Mouse (Mus musculus): ENCODE results near the gene Gpr88. TPM values are rescaled to one million over a fixed set of nuclear protein-coding genes. Genes with fewer than 3 reads are reported as not detected.

The Gpr88 gene
- 0.49 and 0.57 TPM in 2 replicates for polyA plus RNA-seq (2014; fragmentation: Nextera tagmentation; extraction: Ambion mirVana)

DNA sequence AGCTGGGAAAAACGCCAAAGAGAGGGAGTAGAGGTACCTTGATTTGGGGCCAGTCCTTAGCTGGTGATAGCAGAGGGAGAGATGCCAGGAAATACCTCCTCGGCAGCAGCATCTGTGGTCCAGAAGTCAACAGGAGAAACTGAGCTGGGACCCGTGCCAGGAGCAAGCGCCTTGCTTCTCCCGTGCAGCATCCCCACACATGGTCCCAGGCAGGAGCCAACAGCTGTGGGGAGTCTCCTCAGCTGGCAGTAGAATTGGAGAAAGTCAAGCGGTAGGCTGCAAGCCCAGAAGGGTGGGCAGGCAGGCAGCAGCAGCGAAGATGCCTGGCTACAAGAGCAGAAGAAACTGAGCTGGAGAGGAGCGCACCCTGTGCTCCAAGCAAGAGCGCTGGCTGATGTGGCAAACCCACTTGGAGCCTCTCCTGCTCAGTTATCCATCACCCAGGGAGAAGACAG lies at the start of gene Gpr88:
Gene Gpr88, minus strand, starts transcription at position 427 of the 455 bp plus-strand sequence.
- peak; percentile 47 for DNase-seq (ENCODE audit: low spot score)
- peak; percentile 20; the same call in 1 of the 2 replicates for ATAC-seq (ENCODE audit: insufficient read depth, low FRiP score, low TSS enrichment)
- Histone ChIP-seq H3K4me2 (ENCODE audit: low read depth) (peak within 1 kb of the TSS; percentile 98), H3K36me3 (ENCODE audit: control insufficient read depth, insufficient read depth, low read length) (no peaks in the 10 kb centered on the region), H3K27me3 (ENCODE audit: control insufficient read depth, insufficient read depth, low read length) (peaks cover 28% of the 10 kb centered on the region), H3K9me3 (ENCODE audit: control insufficient read depth, low read length) (no peaks in the 10 kb centered on the region), H3K9ac (ENCODE audit: low read length) (0 out of 2 replicates have a peak within 1 kb of the TSS, but pooled peaks have one; percentile 53), H3K27ac (ENCODE audit: low read depth, low read length) (no peak within 1 kb of the TSS), H3K4me3 (ENCODE audit: low read depth, low read length) (peak within 1 kb of the TSS; percentile 53), H3K4me1 (ENCODE audit: control insufficient read depth, insufficient read depth, low read length) (peaks cover 8% of the 10 kb centered on the region)
- WGBS: 1% methylated on average over 9 of the region's 9 CpGs

DNA sequence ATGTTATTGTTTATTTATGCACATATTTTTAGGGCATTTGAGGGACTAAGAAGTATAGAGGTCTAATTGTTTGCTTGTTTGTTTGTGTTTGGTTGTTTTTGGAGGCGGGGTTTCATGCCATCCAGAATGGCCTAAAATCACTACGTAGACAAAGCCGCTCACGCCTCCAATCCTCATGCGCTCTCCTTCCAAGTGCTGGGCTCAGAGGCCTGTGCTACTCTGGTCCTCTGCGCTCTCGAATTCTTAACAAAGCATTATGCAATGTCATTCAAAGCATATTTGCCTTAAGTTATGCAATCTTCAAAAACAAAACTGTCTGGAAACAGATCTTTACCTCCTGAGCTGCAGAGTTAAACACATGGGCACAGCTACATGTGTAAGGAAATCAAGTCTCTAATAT lies 49.3 kb upstream of the Gpr88 start:
- H3K36me3 ChIP-seq (ENCODE audit: control insufficient read depth, insufficient read depth, low read length): peaks cover 3% of the 10 kb centered on the region; the same call in 1 of the 2 replicates
- DNase-seq (ENCODE audit: low spot score) (no peak), ATAC-seq (ENCODE audit: insufficient read depth, low FRiP score, low TSS enrichment) (no peak)
- no peak overlapping the region for H3K4me3 ChIP-seq (ENCODE audit: low read depth, low read length)
- no peak overlapping the region for H3K27ac ChIP-seq (ENCODE audit: low read depth, low read length)
- WGBS: 95% methylated on average over 7 of the region's 7 CpGs
- H3K4me2 ChIP-seq (ENCODE audit: low read depth): no peak overlapping the region
- H3K4me1 ChIP-seq (ENCODE audit: control insufficient read depth, insufficient read depth, low read length): no peaks in the 10 kb centered on the region
- H3K27me3 ChIP-seq (ENCODE audit: control insufficient read depth, insufficient read depth, low read length): no peaks in the 10 kb centered on the region
- H3K9ac ChIP-seq (ENCODE audit: low read length): no peak overlapping the region
- no peaks in the 10 kb centered on the region for H3K9me3 ChIP-seq (ENCODE audit: control insufficient read depth, low read length)

DNA sequence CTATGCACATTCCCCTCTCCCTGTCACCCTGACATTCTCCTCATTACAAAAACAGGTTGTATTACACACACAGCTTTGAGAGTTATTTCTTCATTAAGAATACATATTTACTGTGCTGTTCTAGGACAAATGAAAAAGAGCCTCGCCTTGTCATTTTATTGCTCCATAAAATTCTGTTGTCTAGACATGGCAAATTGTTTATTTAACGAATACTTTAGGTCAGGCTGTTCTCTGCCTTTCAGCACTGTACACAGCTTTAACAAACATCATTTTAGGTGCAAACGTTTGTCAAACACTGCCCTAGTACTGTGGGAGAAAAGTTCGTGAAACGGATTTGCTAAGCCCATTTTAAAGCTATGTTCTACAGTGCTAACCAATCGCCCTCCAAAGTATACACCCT lies 48.5 kb upstream of the Gpr88 start:
- Histone ChIP-seq H3K9me3 (ENCODE audit: control insufficient read depth, low read length) (no peaks in the 10 kb centered on the region), H3K27ac (ENCODE audit: low read depth, low read length) (no peak overlapping the region), H3K27me3 (ENCODE audit: control insufficient read depth, insufficient read depth, low read length) (no peaks in the 10 kb centered on the region), H3K9ac (ENCODE audit: low read length) (no peak overlapping the region), H3K36me3 (ENCODE audit: control insufficient read depth, insufficient read depth, low read length) (peaks cover 2% of the 10 kb centered on the region; the same call in 1 of the 2 replicates), H3K4me3 (ENCODE audit: low read depth, low read length) (no peak overlapping the region), H3K4me1 (ENCODE audit: control insufficient read depth, insufficient read depth, low read length) (no peaks in the 10 kb centered on the region), H3K4me2 (ENCODE audit: low read depth) (no peak overlapping the region)
- 87% methylated on average over 6 of the region's 6 CpGs for WGBS
- ATAC-seq (ENCODE audit: insufficient read depth, low FRiP score, low TSS enrichment) (no peak), DNase-seq (ENCODE audit: low spot score) (no peak)

GRCm38 (mm10) chr3:116298727-116299126 lies 45.4 kb upstream of the Gpr88 start:
- 94% methylated on average over 10 of the region's 10 CpGs for whole genome bisulfite sequencing
- DNase-seq (ENCODE audit: low spot score) (no peak), ATAC-seq (ENCODE audit: insufficient read depth, low FRiP score, low TSS enrichment) (no peak)
- Histone ChIP-seq H3K27me3 (ENCODE audit: control insufficient read depth, insufficient read depth, low read length) (no peaks in the 10 kb centered on the region), H3K36me3 (ENCODE audit: control insufficient read depth, insufficient read depth, low read length) (peaks cover under 1% of the 10 kb centered on the region), H3K9me3 (ENCODE audit: control insufficient read depth, low read length) (no peaks in the 10 kb centered on the region), H3K9ac (ENCODE audit: low read length) (no peak overlapping the region), H3K4me2 (ENCODE audit: low read depth) (no peak overlapping the region), H3K4me1 (ENCODE audit: control insufficient read depth, insufficient read depth, low read length) (no peaks in the 10 kb centered on the region), H3K27ac (ENCODE audit: low read depth, low read length) (no peak overlapping the region), H3K4me3 (ENCODE audit: low read depth, low read length) (no peak overlapping the region)

DNA sequence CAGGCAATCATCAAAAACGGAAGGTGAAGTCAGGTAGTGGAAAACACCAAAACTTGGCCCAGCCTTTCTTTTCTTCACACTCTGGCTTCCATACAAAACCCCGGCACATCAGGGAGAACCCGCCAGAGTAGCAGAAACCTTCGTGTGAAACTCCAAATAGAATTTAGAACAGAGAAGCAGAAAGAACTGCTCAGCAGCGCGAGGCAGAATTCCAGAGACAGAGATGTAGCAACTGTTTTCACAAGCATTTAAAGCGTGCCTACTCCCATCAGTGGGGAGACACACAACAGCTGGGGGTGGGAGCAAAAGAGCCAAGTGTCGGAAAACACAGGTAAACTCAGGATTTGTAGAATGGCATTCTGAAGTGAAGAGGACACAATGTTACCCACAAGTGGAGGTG lies 44.7 kb upstream of the Gpr88 start:
- H3K27me3 ChIP-seq (ENCODE audit: control insufficient read depth, insufficient read depth, low read length): no peaks in the 10 kb centered on the region
- H3K4me1 ChIP-seq (ENCODE audit: control insufficient read depth, insufficient read depth, low read length): no peaks in the 10 kb centered on the region
- H3K4me2 ChIP-seq (ENCODE audit: low read depth): no peak overlapping the region
- DNase-seq (ENCODE audit: low spot score) (no peak), ATAC-seq (ENCODE audit: insufficient read depth, low FRiP score, low TSS enrichment) (no peak)
- H3K27ac ChIP-seq (ENCODE audit: low read depth, low read length): no peak overlapping the region
- peaks cover 2% of the 10 kb centered on the region for H3K36me3 ChIP-seq (ENCODE audit: control insufficient read depth, insufficient read depth, low read length)
- WGBS: 95% methylated on average over 8 of the region's 8 CpGs
- H3K4me3 ChIP-seq (ENCODE audit: low read depth, low read length): no peak overlapping the region
- no peak overlapping the region for H3K9ac ChIP-seq (ENCODE audit: low read length)
- no peaks in the 10 kb centered on the region for H3K9me3 ChIP-seq (ENCODE audit: control insufficient read depth, low read length)

DNA sequence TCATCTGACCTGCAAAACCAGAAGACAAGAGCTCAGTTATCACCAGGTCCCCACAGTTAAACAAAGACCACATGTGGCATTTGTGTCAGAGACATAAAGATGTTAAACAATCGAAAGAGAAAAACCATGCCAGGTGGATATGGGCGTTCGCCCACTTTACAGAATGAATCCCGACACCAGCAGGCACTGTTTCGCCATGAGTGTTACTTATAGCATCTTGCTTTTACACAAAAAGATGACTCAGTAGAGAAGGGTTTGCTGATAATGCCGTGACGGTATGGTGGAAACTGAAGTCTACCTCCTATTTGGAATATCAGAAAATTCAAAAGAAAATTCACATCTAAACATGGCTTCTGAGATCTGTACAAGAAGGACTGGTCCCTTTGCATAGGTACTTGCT lies 43.9 kb upstream of the Gpr88 start:
- peaks cover 2% of the 10 kb centered on the region for H3K36me3 ChIP-seq (ENCODE audit: control insufficient read depth, insufficient read depth, low read length)
- no peak overlapping the region for H3K4me3 ChIP-seq (ENCODE audit: low read depth, low read length)
- H3K4me1 ChIP-seq (ENCODE audit: control insufficient read depth, insufficient read depth, low read length): no peaks in the 10 kb centered on the region
- DNase-seq (ENCODE audit: low spot score) (no peak), ATAC-seq (ENCODE audit: insufficient read depth, low FRiP score, low TSS enrichment) (no peak)
- 92% methylated on average over 7 of the region's 7 CpGs for WGBS
- H3K27ac ChIP-seq (ENCODE audit: low read depth, low read length): no peak overlapping the region
- H3K9ac ChIP-seq (ENCODE audit: low read length): no peak overlapping the region
- no peak overlapping the region for H3K4me2 ChIP-seq (ENCODE audit: low read depth)
- H3K27me3 ChIP-seq (ENCODE audit: control insufficient read depth, insufficient read depth, low read length): no peaks in the 10 kb centered on the region
- no peaks in the 10 kb centered on the region for H3K9me3 ChIP-seq (ENCODE audit: control insufficient read depth, low read length)

GRCm38 (mm10) chr3:116290041-116290815 lies 36.9 kb upstream of the Gpr88 start:
- Histone ChIP-seq H3K4me1 (ENCODE audit: control insufficient read depth, insufficient read depth, low read length) (no peaks in the 10 kb centered on the region), H3K4me3 (ENCODE audit: low read depth, low read length) (no peak overlapping the region), H3K9me3 (ENCODE audit: control insufficient read depth, low read length) (no peaks in the 10 kb centered on the region), H3K9ac (ENCODE audit: low read length) (no peak overlapping the region), H3K27me3 (ENCODE audit: control insufficient read depth, insufficient read depth, low read length) (no peaks in the 10 kb centered on the region), H3K36me3 (ENCODE audit: control insufficient read depth, insufficient read depth, low read length) (peaks cover 2% of the 10 kb centered on the region), H3K4me2 (ENCODE audit: low read depth) (no peak overlapping the region), H3K27ac (ENCODE audit: low read depth, low read length) (no peak overlapping the region)
- DNase-seq (ENCODE audit: low spot score) (no peak), ATAC-seq (ENCODE audit: insufficient read depth, low FRiP score, low TSS enrichment) (no peak)
- WGBS: 89% methylated on average over 9 of the region's 9 CpGs

DNA sequence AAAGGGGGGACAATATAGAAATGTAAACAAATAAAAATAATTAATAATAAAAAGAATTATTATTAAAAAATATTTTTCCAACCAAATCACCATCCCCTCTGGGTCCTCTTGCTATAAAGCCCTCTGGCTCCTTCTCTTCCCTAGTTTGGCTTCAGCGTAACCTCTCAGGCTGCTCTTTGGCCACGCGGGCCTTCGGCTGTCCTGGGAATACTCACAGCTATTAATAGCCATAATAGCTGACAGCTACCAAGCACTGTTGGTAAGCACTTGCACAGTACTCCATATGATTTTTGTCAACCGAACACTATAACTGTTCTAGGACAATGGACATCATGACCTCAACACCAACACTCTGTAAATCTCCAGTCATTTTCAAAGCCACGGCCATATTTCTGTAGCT lies 35.5 kb upstream of the Gpr88 start:
- Histone ChIP-seq H3K9me3 (ENCODE audit: control insufficient read depth, low read length) (no peaks in the 10 kb centered on the region), H3K36me3 (ENCODE audit: control insufficient read depth, insufficient read depth, low read length) (peaks cover 2% of the 10 kb centered on the region), H3K4me1 (ENCODE audit: control insufficient read depth, insufficient read depth, low read length) (no peaks in the 10 kb centered on the region), H3K4me2 (ENCODE audit: low read depth) (no peak overlapping the region), H3K27me3 (ENCODE audit: control insufficient read depth, insufficient read depth, low read length) (no peaks in the 10 kb centered on the region), H3K27ac (ENCODE audit: low read depth, low read length) (no peak overlapping the region), H3K4me3 (ENCODE audit: low read depth, low read length) (no peak overlapping the region), H3K9ac (ENCODE audit: low read length) (no peak overlapping the region)
- DNase-seq (ENCODE audit: low spot score): no peak
- WGBS: 93% methylated on average over 6 of the region's 6 CpGs
- no peak for ATAC-seq (ENCODE audit: insufficient read depth, low FRiP score, low TSS enrichment)

- Histone ChIP-seq H3K36me3 (ENCODE audit: control insufficient read depth, insufficient read depth, low read length) (no peaks in the 10 kb centered on the region), H3K9ac (ENCODE audit: low read length) (no peak overlapping the region), H3K4me3 (ENCODE audit: low read depth, low read length) (no peak overlapping the region), H3K27ac (ENCODE audit: low read depth, low read length) (no peak overlapping the region), H3K9me3 (ENCODE audit: control insufficient read depth, low read length) (no peaks in the 10 kb centered on the region), H3K4me2 (ENCODE audit: low read depth) (no peak overlapping the region), H3K4me1 (ENCODE audit: control insufficient read depth, insufficient read depth, low read length) (no peaks in the 10 kb centered on the region), H3K27me3 (ENCODE audit: control insufficient read depth, insufficient read depth, low read length) (no peaks in the 10 kb centered on the region)
- WGBS: 90% methylated on average over 4 of the region's 4 CpGs
- DNase-seq (ENCODE audit: low spot score): no peak
- ATAC-seq (ENCODE audit: insufficient read depth, low FRiP score, low TSS enrichment): no peak
Measured at GRCm38 (mm10) chr3:116284735-116285134, 31.4 kb upstream of the Gpr88 start.
